Mouse (Mus musculus) neural tube, embryonic 11.5 days (tissue): ENCODE measurements at regions not wholly inside any gene's neighbourhood (a gene's known extent, or its start where the extent isn't known, plus 50 kb on each side); places are given as distances from the start of the nearest gene placed in this dataset.

ENCODE experiments used
- ATAC-seq: fragments of 200-750 bp; cut with Nextera tagmentation; 2 replicates; pipeline ENCODE4 v1.8.0; 2017; ENCODE audit warnings: moderate number of reproducible peaks, mild to moderate bottlenecking, moderate TSS enrichment, moderate library complexity; ENCODE audit not compliant: insufficient read depth, low FRiP score, low TSS enrichment
- DNase-seq: peaks from one replicate; pipeline ENCODE4 v3.0.0-alpha.2; 2015; ENCODE audit warnings: low spot score
- H3K27ac ChIP-seq: fragments of 300-500 bp; sonication (generic); 2 replicates; pipeline ENCODE4 v1.5.1; 2014; ENCODE audit warnings: low read depth, mild to moderate bottlenecking, low read length
- H3K27me3 ChIP-seq: fragments of 300-500 bp; sonication (generic); 2 replicates; pipeline ENCODE4 v1.6.1; 2014; ENCODE audit warnings: mild to moderate bottlenecking, low read length, mixed read lengths; ENCODE audit not compliant: control insufficient read depth, insufficient read depth
- H3K36me3 ChIP-seq: fragments of 300-500 bp; sonication (generic); 2 replicates; pipeline ENCODE4 v1.6.1; 2014; ENCODE audit warnings: mild to moderate bottlenecking, low read length, moderate library complexity, mixed read lengths; ENCODE audit not compliant: control insufficient read depth, insufficient read depth
- H3K4me1 ChIP-seq: fragments of 300-500 bp; sonication (generic); 2 replicates; pipeline ENCODE4 v1.6.1; 2014; ENCODE audit warnings: low read length, mixed read lengths; ENCODE audit not compliant: control insufficient read depth, insufficient read depth
- H3K4me2 ChIP-seq: fragments of 300-500 bp; sonication (generic); 2 replicates; pipeline ENCODE4 v1.6.1; 2014; ENCODE audit warnings: low read depth, mild to moderate bottlenecking, moderate library complexity
- H3K4me3 ChIP-seq: fragments of 300-500 bp; sonication (generic); 2 replicates; pipeline ENCODE4 v1.5.1; 2014; ENCODE audit warnings: low read depth, low read length
- H3K9ac ChIP-seq: fragments of 300-500 bp; sonication (generic); 2 replicates; pipeline ENCODE4 v1.6.1; 2014; ENCODE audit warnings: mild to moderate bottlenecking, low read length
- H3K9me3 ChIP-seq: fragments of 300-500 bp; sonication (generic); 2 replicates; pipeline ENCODE4 v1.6.1; 2016; ENCODE audit warnings: low read length; ENCODE audit not compliant: control insufficient read depth
- WGBS: fragments of 180-500 bp; shearing (Covaris S2); extraction: QIAGEN DNeasy Blood & Tissue Kit; methylation state at CpG from one replicate; pipeline ENCODE4 v1.1.7; 2014; 5-methylcytosine and 5-hydroxymethylcytosine counted together

DNA sequence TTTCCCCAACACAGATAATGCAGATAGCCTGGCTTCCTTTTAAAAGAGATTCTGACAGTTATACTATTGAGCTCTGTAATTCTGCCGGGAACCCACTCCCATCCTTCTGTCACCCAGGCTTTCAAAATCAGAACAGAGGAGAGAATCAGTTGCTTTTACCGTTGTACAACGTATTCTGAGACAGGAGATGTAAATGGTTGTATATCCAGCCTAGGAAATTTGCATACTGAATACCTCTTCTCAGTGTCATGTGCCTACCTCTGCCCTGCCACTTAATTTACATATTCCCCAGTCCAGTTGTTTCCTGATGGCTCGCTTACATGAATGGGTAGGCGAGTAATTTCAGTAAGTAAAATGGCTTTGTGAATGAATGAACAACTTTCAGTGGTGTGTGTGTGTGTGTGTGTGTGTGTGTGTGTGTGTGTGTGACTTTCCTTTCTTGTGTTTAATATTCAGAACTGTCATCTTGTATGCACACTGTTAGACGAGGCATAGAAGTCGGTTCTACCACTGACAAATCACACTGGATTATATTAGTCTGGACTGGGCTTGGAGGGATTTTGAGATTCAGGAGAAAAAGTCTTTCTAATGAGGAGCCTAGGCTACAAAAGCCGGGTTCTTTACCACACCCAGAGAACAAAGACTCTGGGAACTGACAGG, 282.2 kb upstream of the Cdh6 start:
- WGBS = 73% methylated on average over 8 of the region's 8 CpGs
- ATAC-seq (no peak), DNase-seq (no peak)
- H3K27me3 ChIP-seq = no peaks in the 10 kb centered on the region
- H3K27ac ChIP-seq = no peak overlapping the region
- H3K36me3 ChIP-seq = no peaks in the 10 kb centered on the region
- H3K4me1 ChIP-seq = no peaks in the 10 kb centered on the region
- no peak overlapping the region for H3K4me2 ChIP-seq
- H3K4me3 ChIP-seq = no peak overlapping the region
- H3K9ac ChIP-seq = no peak overlapping the region
- no peaks in the 10 kb centered on the region for H3K9me3 ChIP-seq

DNA sequence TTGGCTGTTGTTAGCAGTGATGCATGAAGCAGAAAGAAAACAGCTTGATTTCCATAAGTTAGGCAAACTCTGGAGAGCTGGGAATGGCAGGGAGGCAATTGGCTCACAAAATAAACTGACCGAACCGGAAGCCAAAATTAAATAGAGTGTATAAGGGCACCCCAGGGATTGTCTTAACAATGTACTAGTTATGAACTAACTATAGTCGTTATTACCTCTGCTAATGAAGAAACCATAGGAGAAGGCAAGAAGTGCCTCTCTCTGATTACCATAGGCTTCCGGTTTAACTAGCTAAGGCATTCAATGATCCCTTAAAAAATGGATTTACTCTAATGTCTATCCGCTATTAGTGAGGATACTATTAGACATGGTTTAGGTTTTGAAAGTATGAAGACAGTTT, 276.9 kb upstream of the Cdh6 start:
- Histone ChIP-seq H3K4me3 (no peak overlapping the region), H3K4me2 (no peak overlapping the region), H3K27ac (no peak overlapping the region), H3K27me3 (no peaks in the 10 kb centered on the region), H3K36me3 (no peaks in the 10 kb centered on the region), H3K4me1 (no peaks in the 10 kb centered on the region), H3K9ac (no peak overlapping the region), H3K9me3 (no peaks in the 10 kb centered on the region)
- WGBS = 82% methylated on average over 5 of the region's 5 CpGs
- ATAC-seq (no peak), DNase-seq (no peak)

DNA sequence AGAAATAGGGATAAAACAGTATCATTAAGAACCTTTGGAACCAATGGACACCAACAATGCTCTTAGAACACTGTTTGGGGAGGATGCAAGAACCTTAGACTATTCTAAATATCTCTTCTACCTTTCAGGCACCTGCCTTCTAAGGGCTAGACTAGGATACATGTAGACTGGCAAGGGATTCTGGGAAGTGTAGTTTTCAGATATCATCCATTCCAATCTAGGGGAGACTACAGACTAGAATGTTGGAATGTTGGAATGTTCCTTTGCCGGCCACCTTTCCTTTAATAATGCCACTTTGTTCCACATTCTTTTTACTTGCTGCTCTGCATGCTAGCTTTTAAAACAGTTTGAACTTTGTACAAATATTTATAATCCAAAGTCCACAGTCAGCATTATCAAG, 261.1 kb upstream of the Cdh6 start:
- 67% methylated on average over 1 of the region's 1 CpGs for WGBS
- H3K9me3 ChIP-seq = no peaks in the 10 kb centered on the region

DNA sequence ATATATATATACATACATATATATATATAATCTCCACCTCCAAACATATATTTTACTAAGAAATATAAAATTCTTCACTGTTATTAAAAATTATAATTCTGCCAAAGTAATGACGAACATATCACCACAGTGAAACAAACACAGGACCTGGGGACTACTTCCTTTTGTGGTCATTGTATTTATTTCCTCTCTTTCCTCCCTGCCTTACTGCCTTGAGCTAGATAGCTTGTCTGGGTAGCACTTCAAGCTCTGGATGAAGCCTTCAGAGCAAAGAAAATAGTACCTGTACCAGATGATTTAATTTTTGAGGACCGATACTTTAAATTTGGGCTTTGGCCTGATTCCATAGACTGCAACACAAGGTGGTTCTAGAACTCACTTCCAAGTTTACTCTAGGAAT, 259.5 kb upstream of the Cdh6 start:
- Histone ChIP-seq H3K36me3 (no peaks in the 10 kb centered on the region), H3K9ac (no peak overlapping the region), H3K4me1 (no peaks in the 10 kb centered on the region), H3K27ac (no peak overlapping the region), H3K9me3 (no peaks in the 10 kb centered on the region), H3K27me3 (no peaks in the 10 kb centered on the region), H3K4me2 (no peak overlapping the region), H3K4me3 (no peak overlapping the region)
- no peak for ATAC-seq
- no peak for DNase-seq
- 89% methylated on average over 2 of the region's 2 CpGs for WGBS

More for the DNA sequence above, 261.1 kb upstream of the Cdh6 start:
- Histone ChIP-seq H3K4me2 (no peak overlapping the region), H3K27ac (no peak overlapping the region), H3K9ac (no peak overlapping the region), H3K27me3 (no peaks in the 10 kb centered on the region), H3K36me3 (no peaks in the 10 kb centered on the region), H3K4me1 (no peaks in the 10 kb centered on the region), H3K4me3 (no peak overlapping the region)
- ATAC-seq (no peak), DNase-seq (no peak)

DNA sequence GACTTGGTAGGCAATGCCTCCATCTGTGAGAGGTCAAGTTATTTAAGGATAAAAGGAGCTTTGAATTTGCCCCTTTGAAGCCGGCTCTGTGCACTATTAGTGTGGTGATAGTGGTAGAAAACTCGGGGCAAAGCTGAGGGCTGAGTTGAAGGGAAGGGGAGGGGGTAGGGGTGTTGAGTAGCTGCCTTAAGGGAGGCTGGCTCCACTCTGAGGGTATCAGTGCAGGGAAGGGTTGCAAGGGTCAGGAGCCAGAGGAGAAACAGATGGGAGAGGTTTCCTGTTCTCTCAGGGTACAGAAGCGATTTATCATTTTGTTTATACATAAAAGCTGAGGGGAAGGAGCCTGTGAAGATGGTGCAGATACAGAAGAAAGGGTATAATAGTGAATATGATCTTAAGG, 246.1 kb upstream of the Cdh6 start:
- 22% methylated on average over 3 of the region's 3 CpGs for WGBS
- DNase-seq (peak; percentile 14), ATAC-seq (no peak)
- Histone ChIP-seq H3K36me3 (no peaks in the 10 kb centered on the region), H3K4me3 (no peak overlapping the region), H3K4me1 (no peaks in the 10 kb centered on the region), H3K9me3 (no peaks in the 10 kb centered on the region), H3K27me3 (no peaks in the 10 kb centered on the region), H3K9ac (no peak overlapping the region), H3K4me2 (no peak overlapping the region), H3K27ac (no peak overlapping the region)

DNA sequence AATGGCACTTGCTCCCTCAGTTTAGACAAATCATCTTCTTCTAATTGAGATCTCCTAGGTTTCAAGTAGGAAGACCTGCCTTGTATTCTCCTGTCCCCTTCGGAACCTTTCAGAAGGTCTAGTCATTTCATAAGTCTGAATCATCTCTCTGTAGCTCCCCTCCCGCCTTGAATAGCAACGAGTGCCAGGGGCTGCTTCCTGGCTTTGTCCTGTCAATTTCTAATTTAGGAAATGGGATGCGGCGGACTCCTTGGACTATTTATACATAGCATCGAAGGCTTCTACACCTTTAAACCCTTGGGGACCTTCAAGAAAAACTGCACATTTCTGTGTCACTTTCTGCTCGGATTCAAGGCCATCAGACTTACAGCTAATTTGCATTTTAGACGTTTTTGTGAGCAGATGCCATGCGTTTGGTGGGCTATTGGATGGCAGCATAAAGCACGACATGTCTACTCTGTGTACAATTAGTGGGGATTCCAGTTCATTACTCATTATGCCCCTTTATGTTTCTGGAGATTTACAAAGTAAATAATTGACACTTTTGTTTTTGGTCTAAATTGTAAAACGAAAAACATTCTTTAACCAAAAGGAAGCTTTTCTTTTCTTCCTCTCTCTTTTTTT, 236.7 kb upstream of the Cdh6 start:
- Histone ChIP-seq H3K9ac (no peak overlapping the region), H3K27me3 (no peaks in the 10 kb centered on the region), H3K27ac (no peak overlapping the region), H3K4me1 (no peaks in the 10 kb centered on the region), H3K4me2 (no peak overlapping the region), H3K9me3 (no peaks in the 10 kb centered on the region), H3K4me3 (no peak overlapping the region), H3K36me3 (no peaks in the 10 kb centered on the region)
- no peak for ATAC-seq
- WGBS = 67% methylated on average over 11 of the region's 11 CpGs
- no peak for DNase-seq

DNA sequence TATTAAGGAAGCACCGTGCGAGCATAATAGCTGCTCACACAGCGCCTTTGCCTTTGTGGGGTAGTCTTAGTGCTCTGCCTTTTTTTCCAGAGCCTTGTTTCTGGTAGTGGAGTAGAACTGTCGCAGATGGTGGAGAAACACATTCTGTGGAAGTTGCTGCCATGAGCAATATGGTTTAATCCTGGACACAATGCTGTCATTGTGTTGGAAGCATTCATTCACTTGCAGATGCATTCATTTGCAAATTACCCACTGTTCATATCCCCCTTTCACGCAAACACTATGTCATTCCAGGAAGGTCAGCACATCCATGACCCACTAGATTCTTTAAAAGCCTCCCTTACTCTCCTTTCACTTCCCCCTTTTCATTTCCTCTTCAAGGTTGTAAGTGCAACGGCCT, 219.7 kb upstream of the Cdh6 start:
- Histone ChIP-seq H3K36me3 (no peaks in the 10 kb centered on the region), H3K4me1 (no peaks in the 10 kb centered on the region; the same call in 1 of the 2 replicates), H3K27me3 (no peaks in the 10 kb centered on the region), H3K27ac (peak overlapping the region; percentile 61), H3K4me3 (no peak overlapping the region), H3K4me2 (no peak overlapping the region), H3K9me3 (no peaks in the 10 kb centered on the region), H3K9ac (no peak overlapping the region)
- WGBS = 22% methylated on average over 6 of the region's 6 CpGs
- peak; percentile 56 for DNase-seq
- peak; percentile 92 for ATAC-seq

DNA sequence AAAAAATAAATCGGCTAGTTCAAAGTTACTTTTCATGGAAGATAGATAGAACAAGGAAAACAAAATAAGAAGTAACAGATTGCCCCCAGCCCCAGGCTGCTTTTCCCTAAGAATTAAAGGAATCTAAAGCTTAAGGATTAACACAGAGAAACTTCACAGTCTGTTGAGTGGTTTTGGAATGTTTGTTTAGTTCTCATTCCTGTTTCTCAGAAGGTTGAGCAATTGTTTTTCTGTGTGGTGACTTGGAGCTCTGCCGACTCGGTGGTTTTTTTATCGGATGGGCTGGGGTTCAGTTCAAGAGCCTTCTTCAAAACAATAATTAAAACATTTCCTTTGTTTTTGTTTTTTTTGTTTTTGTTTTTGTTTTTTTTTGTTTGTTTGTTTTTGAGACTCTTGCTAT, 217.9 kb upstream of the Cdh6 start:
- H3K4me2 ChIP-seq = no peak overlapping the region
- DNase-seq (no peak), ATAC-seq (no peak)
- H3K4me3 ChIP-seq = no peak overlapping the region
- H3K9me3 ChIP-seq = no peaks in the 10 kb centered on the region
- 95% methylated on average over 4 of the region's 4 CpGs for WGBS
- no peak overlapping the region for H3K9ac ChIP-seq
- H3K27ac ChIP-seq = no peak overlapping the region
- no peaks in the 10 kb centered on the region for H3K36me3 ChIP-seq
- no peaks in the 10 kb centered on the region; the same call in 1 of the 2 replicates for H3K4me1 ChIP-seq
- H3K27me3 ChIP-seq = no peaks in the 10 kb centered on the region

DNA sequence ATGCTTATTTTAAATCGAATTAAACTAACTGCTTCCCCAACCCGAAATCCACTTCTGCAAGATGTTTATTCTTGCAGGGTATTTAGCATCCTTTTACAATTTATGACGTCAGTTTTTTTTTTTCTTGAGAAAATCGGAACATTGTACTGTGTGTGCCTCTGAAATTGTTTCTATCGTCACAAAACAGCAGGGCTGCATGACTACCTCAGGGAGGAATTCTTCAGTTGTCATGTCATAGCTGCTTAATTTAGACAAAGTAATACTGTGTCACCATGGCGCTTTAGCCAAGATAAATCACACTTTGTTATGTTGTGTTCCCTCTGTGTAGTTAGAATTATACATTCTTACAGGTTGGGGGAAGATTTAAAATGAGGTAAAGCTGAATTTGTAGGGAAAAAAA, 211.3 kb upstream of the Cdh6 start:
- WGBS = 41% methylated on average over 6 of the region's 6 CpGs
- H3K4me2 ChIP-seq = no peak overlapping the region
- no peak for DNase-seq
- H3K27me3 ChIP-seq = no peaks in the 10 kb centered on the region
- no peaks in the 10 kb centered on the region for H3K4me1 ChIP-seq
- H3K27ac ChIP-seq = no peak overlapping the region
- H3K4me3 ChIP-seq = no peak overlapping the region
- no peaks in the 10 kb centered on the region for H3K36me3 ChIP-seq
- no peaks in the 10 kb centered on the region for H3K9me3 ChIP-seq
- no peak overlapping the region for H3K9ac ChIP-seq
- ATAC-seq = no peak
